Mouse (Mus musculus): ENCODE data around the gene Cox7a1. TPM values are rescaled to one million over a fixed set of nuclear protein-coding genes. Genes with fewer than 3 reads are reported as not detected.

The Cox7a1 gene
- polyA plus RNA-seq, 1 experiment from 2014 or later, result 6.5 TPM

GRCm38 (mm10) chr7:30221433-30221832 is 37.5 kb downstream of the Cox7a1 start:
- no peaks in the 10 kb centered on the region for H3K27me3 ChIP-seq

DNA sequence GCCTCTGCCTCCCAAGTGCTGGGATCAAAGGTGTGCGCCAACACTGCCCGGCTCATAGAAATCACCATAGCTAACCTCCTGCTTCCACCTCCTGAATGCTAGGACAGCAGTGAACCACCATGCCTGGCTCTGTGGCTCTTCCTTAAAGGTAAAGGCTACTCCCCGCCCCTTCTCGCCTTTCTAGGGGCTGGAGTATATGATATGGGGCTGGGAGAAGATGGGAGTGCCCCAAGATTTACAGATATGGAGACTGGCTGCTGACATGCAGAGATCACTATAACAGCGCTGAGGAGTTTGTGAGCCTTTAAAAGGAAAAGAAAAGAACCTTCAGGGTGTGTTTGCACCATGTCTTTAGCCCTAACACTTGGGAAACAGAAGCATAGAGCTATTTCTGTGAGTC is 38.3 kb downstream of the Cox7a1 start:
- Histone ChIP-seq H3K9ac (no peak overlapping the region), H3K4me3 (replicated peaks) (no peak overlapping the region), H3K4me1 (peaks cover 11% of the 10 kb centered on the region), H3K27ac (replicated peaks) (no peak overlapping the region), H3K9me3 (replicated peaks) (no peaks in the 10 kb centered on the region), H3K4me2 (replicated peaks) (no peak overlapping the region), H3K27me3 (no peaks in the 10 kb centered on the region), H3K36me3 (peaks cover 43% of the 10 kb centered on the region)
- WGBS, result 86% methylated on average over 5 of the region's 5 CpGs
- ATAC-seq (ENCODE audit: insufficient number of reproducible peaks, low FRiP score, low TSS enrichment, low read depth), result no peak

More at GRCm38 (mm10) chr7:30221433-30221832, 37.5 kb downstream of the Cox7a1 start:
- H3K36me3 ChIP-seq, result peaks cover 35% of the 10 kb centered on the region
- no peak overlapping the region for H3K4me2 ChIP-seq (replicated peaks)
- 73% methylated on average over 3 of the region's 3 CpGs for WGBS
- peaks cover 18% of the 10 kb centered on the region for H3K4me1 ChIP-seq
- H3K27ac ChIP-seq (replicated peaks), result no peak overlapping the region
- H3K9ac ChIP-seq, result no peak overlapping the region
- no peak for ATAC-seq (ENCODE audit: insufficient number of reproducible peaks, low FRiP score, low TSS enrichment, low read depth)
- H3K4me3 ChIP-seq (replicated peaks), result no peak overlapping the region
- H3K9me3 ChIP-seq (replicated peaks), result no peaks in the 10 kb centered on the region

GRCm38 (mm10) chr7:30224206-30224605 is 40.3 kb downstream of the Cox7a1 start:
- no peaks in the 10 kb centered on the region for H3K27me3 ChIP-seq
- H3K4me2 ChIP-seq (replicated peaks), result no peak overlapping the region
- ATAC-seq (ENCODE audit: insufficient number of reproducible peaks, low FRiP score, low TSS enrichment, low read depth), result no peak
- H3K27ac ChIP-seq (replicated peaks), result no peak overlapping the region
- no peak overlapping the region for H3K9ac ChIP-seq
- peaks cover 57% of the 10 kb centered on the region for H3K36me3 ChIP-seq
- H3K9me3 ChIP-seq (replicated peaks), result no peaks in the 10 kb centered on the region
- WGBS, result 88% methylated on average over 12 of the region's 12 CpGs
- peaks cover 7% of the 10 kb centered on the region for H3K4me1 ChIP-seq
- no peak overlapping the region for H3K4me3 ChIP-seq (replicated peaks)

DNA sequence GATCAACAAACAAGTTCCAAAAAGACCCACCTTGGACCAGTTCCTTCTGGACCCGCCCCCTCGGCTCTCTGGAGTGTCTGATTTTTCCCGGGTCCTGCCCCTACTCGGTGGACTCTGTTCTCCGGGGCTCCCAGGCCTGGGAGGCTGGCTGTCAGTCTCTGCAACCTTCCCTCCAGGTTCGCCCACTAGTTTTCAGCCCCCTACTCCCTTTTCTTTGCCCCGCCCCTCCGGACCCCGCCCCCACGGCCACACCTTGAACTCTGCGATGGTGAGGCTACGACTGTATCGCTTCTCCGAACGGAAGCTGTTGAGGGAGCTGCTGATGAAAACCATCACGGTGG is 47.4 kb downstream of the Cox7a1 start:
- H3K9ac ChIP-seq, result peak overlapping the region; percentile 70
- peak overlapping the region; percentile 82 for H3K4me3 ChIP-seq (replicated peaks)
- no peaks in the 10 kb centered on the region for H3K9me3 ChIP-seq (replicated peaks)
- peaks cover 23% of the 10 kb centered on the region for H3K4me1 ChIP-seq
- no peaks in the 10 kb centered on the region for H3K27me3 ChIP-seq
- ATAC-seq (ENCODE audit: insufficient number of reproducible peaks, low FRiP score, low TSS enrichment, low read depth), result no peak
- H3K4me2 ChIP-seq (replicated peaks), result peak overlapping the region; percentile 79
- WGBS, result under 1% methylated on average over 16 of the region's 16 CpGs
- peaks cover 41% of the 10 kb centered on the region for H3K36me3 ChIP-seq
- no peak overlapping the region for H3K27ac ChIP-seq (replicated peaks)

DNA sequence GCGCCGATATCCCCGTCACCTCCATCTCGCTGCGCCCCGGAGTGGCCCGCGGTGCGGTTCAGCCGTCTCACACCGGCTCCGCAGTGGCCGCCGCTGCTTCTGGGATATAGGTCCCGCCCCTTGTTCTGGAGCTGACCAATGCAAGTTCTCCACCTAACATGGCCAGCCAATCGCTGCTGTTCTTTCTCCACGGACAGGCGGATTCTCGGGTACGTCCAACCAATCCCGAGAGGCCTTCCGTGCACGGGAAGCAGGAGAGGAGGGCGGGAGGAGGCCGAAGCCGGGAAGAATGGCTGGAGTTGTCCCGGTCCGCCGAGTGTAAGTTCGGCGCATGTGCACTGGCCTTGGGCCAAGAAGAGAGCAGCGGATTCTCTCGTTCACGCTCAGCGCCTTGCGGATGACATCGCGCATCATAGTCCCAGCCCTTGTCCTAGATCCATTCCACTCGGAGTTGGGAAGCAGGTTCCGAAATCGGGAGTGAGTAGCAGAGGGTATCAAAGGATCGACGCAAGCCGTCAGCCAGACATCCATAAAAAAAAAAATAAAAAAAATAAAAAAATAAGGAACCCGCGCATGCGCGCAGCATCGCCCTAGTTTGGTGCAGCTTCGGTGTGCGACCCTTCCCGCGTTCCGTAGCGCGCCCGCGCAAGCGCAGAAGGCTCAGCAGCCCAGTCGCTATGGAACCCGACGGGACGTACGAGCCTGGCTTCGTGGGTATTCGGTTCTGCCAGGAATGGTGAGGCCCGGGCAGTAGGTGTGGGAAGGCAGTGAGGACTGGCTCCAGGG is 47.9 kb downstream of the Cox7a1 start, which contains the start of the genes Polr2i and Tbcb:
Gene Polr2i, plus strand, starts transcription at position 280 of the 786 bp plus-strand sequence.
Gene Tbcb, minus strand, starts transcription at position 604 of the 786 bp plus-strand sequence.
- Histone ChIP-seq H3K4me2 (replicated peaks) (peak within 1 kb of the TSS; percentile 79), H3K4me1 (peaks cover 23% of the 10 kb centered on the region), H3K9me3 (replicated peaks) (no peaks in the 10 kb centered on the region), H3K36me3 (peaks cover 36% of the 10 kb centered on the region), H3K27ac (replicated peaks) (peak within 1 kb of the TSS; percentile 98), H3K9ac (peak within 1 kb of the TSS; percentile 70), H3K27me3 (no peaks in the 10 kb centered on the region), H3K4me3 (replicated peaks) (peak within 1 kb of the TSS; percentile 82)
- ATAC-seq (ENCODE audit: insufficient number of reproducible peaks, low FRiP score, low TSS enrichment, low read depth), result peak; percentile 93
- WGBS, result under 1% methylated on average over 67 of the region's 67 CpGs

GRCm38 (mm10) chr7:30232631-30233148 is 48.7 kb downstream of the Cox7a1 start:
- Histone ChIP-seq H3K9ac (peak overlapping the region; percentile 70), H3K4me1 (peaks cover 23% of the 10 kb centered on the region), H3K27ac (replicated peaks) (peak overlapping the region; percentile 98), H3K27me3 (no peaks in the 10 kb centered on the region), H3K9me3 (replicated peaks) (no peaks in the 10 kb centered on the region), H3K4me3 (replicated peaks) (peak overlapping the region; percentile 82), H3K4me2 (replicated peaks) (peak overlapping the region; percentile 79), H3K36me3 (peaks cover 28% of the 10 kb centered on the region)
- WGBS, result 3% methylated on average over 24 of the region's 24 CpGs
- ATAC-seq (ENCODE audit: insufficient number of reproducible peaks, low FRiP score, low TSS enrichment, low read depth), result no peak

GRCm38 (mm10) chr7:30233387-30233786 is 49.4 kb downstream of the Cox7a1 start:
- Histone ChIP-seq H3K9me3 (replicated peaks) (no peaks in the 10 kb centered on the region), H3K4me3 (replicated peaks) (peak overlapping the region; percentile 82; the same call in 1 of the 2 replicates), H3K4me2 (replicated peaks) (peak overlapping the region; percentile 79), H3K36me3 (peaks cover 22% of the 10 kb centered on the region), H3K27ac (replicated peaks) (no peak overlapping the region), H3K4me1 (peaks cover 23% of the 10 kb centered on the region), H3K9ac (no peak overlapping the region), H3K27me3 (no peaks in the 10 kb centered on the region)
- no peak for ATAC-seq (ENCODE audit: insufficient number of reproducible peaks, low FRiP score, low TSS enrichment, low read depth)
- 84% methylated on average over 20 of the region's 20 CpGs for WGBS

DNA sequence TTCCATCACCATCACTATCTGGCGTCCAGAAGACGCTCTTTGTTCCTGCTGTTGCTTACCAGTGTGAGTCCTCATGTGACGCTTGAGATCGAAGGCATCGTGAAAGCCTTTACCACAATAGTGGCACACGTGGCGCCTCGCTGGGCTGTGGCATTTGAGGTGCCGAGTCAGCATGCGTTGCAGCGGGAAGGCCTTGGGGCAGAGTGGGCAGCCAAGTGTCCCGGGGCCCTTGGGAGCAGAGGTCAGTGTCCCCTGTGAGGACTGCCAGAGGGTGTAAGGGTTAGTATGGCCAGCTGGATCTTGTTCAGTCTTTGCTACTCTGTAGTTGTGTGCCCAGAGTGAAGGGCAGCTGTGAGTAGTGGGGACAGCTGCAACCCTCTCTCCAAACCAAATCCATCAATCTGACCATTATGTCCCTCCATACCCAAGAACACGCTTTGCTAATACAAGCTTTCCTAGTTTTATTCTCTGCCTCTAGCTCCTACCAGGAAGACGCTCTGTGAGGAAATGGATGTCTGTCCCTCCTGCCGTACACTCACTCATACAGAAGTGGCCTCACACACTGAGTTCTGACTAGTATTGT is 50.4 kb downstream of the Cox7a1 start:
- Histone ChIP-seq H3K9ac (no peak overlapping the region; the same call in 1 of the 2 replicates), H3K36me3 (peaks cover 17% of the 10 kb centered on the region), H3K9me3 (replicated peaks) (no peaks in the 10 kb centered on the region), H3K4me3 (replicated peaks) (no peak overlapping the region), H3K27me3 (no peaks in the 10 kb centered on the region), H3K4me2 (replicated peaks) (no peak overlapping the region), H3K27ac (replicated peaks) (no peak overlapping the region), H3K4me1 (peaks cover 23% of the 10 kb centered on the region)
- 91% methylated on average over 15 of the region's 15 CpGs for WGBS
- no peak for ATAC-seq (ENCODE audit: insufficient number of reproducible peaks, low FRiP score, low TSS enrichment, low read depth)

- no peak overlapping the region for H3K27ac ChIP-seq (replicated peaks)
- H3K4me1 ChIP-seq, result peaks cover 23% of the 10 kb centered on the region
- no peak overlapping the region for H3K4me3 ChIP-seq (replicated peaks)
- WGBS, result 91% methylated on average over 8 of the region's 8 CpGs
- H3K9me3 ChIP-seq (replicated peaks), result no peaks in the 10 kb centered on the region
- no peak overlapping the region for H3K9ac ChIP-seq
- H3K36me3 ChIP-seq, result peaks cover 17% of the 10 kb centered on the region
- no peak overlapping the region for H3K4me2 ChIP-seq (replicated peaks)
- no peak for ATAC-seq (ENCODE audit: insufficient number of reproducible peaks, low FRiP score, low TSS enrichment, low read depth)
- H3K27me3 ChIP-seq, result no peaks in the 10 kb centered on the region
Measured at GRCm38 (mm10) chr7:30235091-30235490, 51.1 kb downstream of the Cox7a1 start.

DNA sequence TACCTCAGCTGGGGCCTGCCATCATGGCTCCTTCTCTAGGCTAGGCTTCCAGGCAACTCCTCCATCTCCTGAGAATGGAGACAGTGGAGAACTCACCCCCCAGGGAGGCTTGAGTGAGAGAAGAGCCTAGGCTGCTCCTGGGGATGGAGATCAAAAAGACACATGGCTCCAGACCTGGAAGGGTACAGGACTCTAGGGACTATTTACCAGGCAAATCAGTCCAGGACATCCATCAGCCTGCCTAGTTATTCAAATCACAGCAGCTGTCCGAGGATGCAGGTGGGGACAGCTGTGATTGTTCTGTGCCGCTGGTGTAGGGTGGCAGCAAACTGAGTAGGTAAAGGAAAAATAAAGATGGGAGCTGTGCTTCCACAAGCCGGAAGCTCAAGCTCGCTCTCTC is 51.7 kb downstream of the Cox7a1 start, which contains the start of gene Ovol3:
Gene Ovol3, minus strand, starts transcription at position 101 of the 400 bp plus-strand sequence.
- Histone ChIP-seq H3K4me2 (replicated peaks) (no peak within 1 kb of the TSS), H3K27me3 (no peaks in the 10 kb centered on the region), H3K9ac (no peak within 1 kb of the TSS), H3K27ac (replicated peaks) (no peak within 1 kb of the TSS), H3K9me3 (replicated peaks) (no peaks in the 10 kb centered on the region), H3K4me3 (replicated peaks) (no peak within 1 kb of the TSS), H3K4me1 (peaks cover 20% of the 10 kb centered on the region), H3K36me3 (peaks cover 17% of the 10 kb centered on the region)
- 83% methylated on average over 4 of the region's 4 CpGs for whole genome bisulfite sequencing
- no peak for ATAC-seq (ENCODE audit: insufficient number of reproducible peaks, low FRiP score, low TSS enrichment, low read depth)
